In the genomic region with DNA sequence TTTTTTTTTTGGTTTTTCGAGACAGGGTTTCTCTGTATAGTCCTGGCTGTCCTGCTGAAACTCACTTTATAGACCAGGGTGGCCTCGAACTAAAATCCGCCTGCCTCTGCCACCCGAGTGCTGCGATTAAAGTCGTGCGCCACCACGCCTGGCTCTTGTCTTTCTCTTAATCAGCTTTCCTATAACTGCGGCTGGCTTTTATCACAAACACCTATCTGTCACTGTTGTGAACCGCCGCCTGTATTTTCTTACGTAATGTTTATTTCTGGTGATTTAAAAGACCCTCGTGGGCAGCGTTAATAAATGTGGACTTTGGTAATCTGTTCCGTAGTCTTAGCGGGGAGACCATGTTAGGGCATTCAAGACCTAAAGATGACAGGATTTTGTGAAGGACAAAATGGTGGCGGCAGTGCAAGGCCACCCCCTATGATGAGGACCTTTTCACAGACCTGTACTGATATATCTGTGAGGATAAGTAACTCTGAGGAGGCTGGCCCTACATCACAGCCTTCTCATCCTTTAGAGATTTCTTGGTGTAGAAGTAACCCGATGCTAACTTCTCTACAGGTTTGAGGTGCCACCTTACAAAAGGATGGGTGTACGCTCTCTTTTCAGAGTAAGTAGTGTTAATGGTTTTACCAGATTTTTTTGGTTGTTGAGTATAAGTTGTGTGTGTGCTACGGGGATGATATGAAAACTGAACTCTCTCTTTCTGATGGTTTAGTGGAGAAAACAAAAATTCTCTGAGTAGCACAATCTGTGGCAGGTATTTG, we compare ENCODE assay signal across 8 mouse cellular contexts. TPM values are rescaled to one million over a fixed set of nuclear protein-coding genes. Genes with fewer than 3 reads are reported as not detected.
A peak's percentile ranks its signal among the peaks of the same experiment; 100 is the strongest.
DNase-seq lines count a peak whose midpoint lies in the region; ATAC-seq and TF ChIP-seq lines count a peak whose summit lies in the region.

No protein-coding gene starts in this region.

- no peak for ATAC-seq in embryonic facial prominence, embryonic 12.5 days (ENCODE audit: insufficient number of reproducible peaks, insufficient read depth, low FRiP score, low TSS enrichment)
- no peak for ATAC-seq in hindbrain, postnatal 0 days
- peak; percentile 0 for ATAC-seq in midbrain, embryonic 15.5 days (replicated peaks)

- no peaks in the 10 kb centered on the region for H3K27me3 ChIP-seq in embryonic facial prominence, embryonic 12.5 days
- no peaks in the 10 kb centered on the region for H3K27me3 ChIP-seq in hindbrain, postnatal 0 days (ENCODE audit: insufficient read depth, low read length)
- H3K27me3 ChIP-seq in midbrain, embryonic 15.5 days (replicated peaks) = no peaks in the 10 kb centered on the region

- intact Hi-C loops in left cerebral cortex, postnatal 4 days (cut with DNase I) = no loop called here

- peak overlapping the region; percentile 89 for H3K27ac ChIP-seq in embryonic facial prominence, embryonic 12.5 days
- peak overlapping the region; percentile 98 for H3K27ac ChIP-seq in hindbrain, postnatal 0 days
- H3K27ac ChIP-seq in midbrain, embryonic 15.5 days = peak overlapping the region; percentile 79

- H3K9ac ChIP-seq in embryonic facial prominence, embryonic 12.5 days = peak overlapping the region; percentile 95
- H3K9ac ChIP-seq in hindbrain, postnatal 0 days (replicated peaks; ENCODE audit: low read length) = peak overlapping the region; percentile 88
- H3K9ac ChIP-seq in midbrain, embryonic 15.5 days = peak overlapping the region; percentile 91

- peak; percentile 37 for DNase-seq in embryo, embryonic 10 days (ENCODE audit: low spot score)
- DNase-seq in embryo, embryonic 9.5 days (ENCODE audit: extremely low spot score) = no peak
- peak; percentile 40 to 46 for DNase-seq in B cell, adult 2 months
- peak; percentile 53 for DNase-seq in hindbrain, postnatal 0 days (ENCODE audit: low spot score)
- DNase-seq in left cerebral cortex, postnatal 4 days = no peak
- DNase-seq in frontal cortex, postnatal 36 days (ENCODE audit: low spot score in 2 of 2) = no peak

- peaks cover 24% of the 10 kb centered on the region for H3K4me1 ChIP-seq in embryonic facial prominence, embryonic 12.5 days
- H3K4me1 ChIP-seq in hindbrain, postnatal 0 days (ENCODE audit: insufficient read depth, low read length) = peaks cover 14% of the 10 kb centered on the region; the same call in 1 of the 2 replicates
- peaks cover 32% of the 10 kb centered on the region for H3K4me1 ChIP-seq in midbrain, embryonic 15.5 days

- H3K4me2 ChIP-seq in embryonic facial prominence, embryonic 12.5 days (replicated peaks) = peak overlapping the region; percentile 84
- peak overlapping the region; percentile 73 for H3K4me2 ChIP-seq in hindbrain, postnatal 0 days (ENCODE audit: low read depth, low read length)
- H3K4me2 ChIP-seq in midbrain, embryonic 15.5 days = peak overlapping the region; percentile 69

- 0 out of 2 replicates have a peak, but pooled peaks cover 3% of the 10 kb centered on the region for H3K9me3 ChIP-seq in embryonic facial prominence, embryonic 12.5 days
- no peaks in the 10 kb centered on the region for H3K9me3 ChIP-seq in hindbrain, postnatal 0 days (ENCODE audit: low read length)
- no peaks in the 10 kb centered on the region for H3K9me3 ChIP-seq in midbrain, embryonic 15.5 days

- TF ChIP-seq CTCF in hindbrain, postnatal 0 days (IDR thresholded peaks at IDR 0.05; ENCODE audit: low read depth) = no peak

- peaks cover 27% of the 10 kb centered on the region for H3K36me3 ChIP-seq in embryonic facial prominence, embryonic 12.5 days
- peaks cover 22% of the 10 kb centered on the region for H3K36me3 ChIP-seq in hindbrain, postnatal 0 days (ENCODE audit: insufficient read depth, low read length)
- peaks cover 8% of the 10 kb centered on the region for H3K36me3 ChIP-seq in midbrain, embryonic 15.5 days (replicated peaks)

- under 1% methylated on average over 20 of the region's 20 CpGs for WGBS in embryonic facial prominence, embryonic 12.5 days
- WGBS in hindbrain, postnatal 0 days = under 1% methylated on average over 20 of the region's 20 CpGs
- under 1% methylated on average over 20 of the region's 20 CpGs for WGBS in midbrain, embryonic 15.5 days

- peak overlapping the region; percentile 76 for H3K4me3 ChIP-seq in embryonic facial prominence, embryonic 12.5 days
- peak overlapping the region; percentile 71 for H3K4me3 ChIP-seq in hindbrain, postnatal 0 days (ENCODE audit: low read length)
- peak overlapping the region; percentile 82 for H3K4me3 ChIP-seq in midbrain, embryonic 15.5 days

RNA-seq across cellular contexts. Expression of a gene that starts 0.6 kb away (rescaled TPM):
- 119 and 122 TPM in 2 replicates for polyA plus RNA-seq in embryonic facial prominence, embryonic 12.5 days (2016; fragmentation: Nextera tagmentation; extraction: Ambion mirVana)
- total RNA-seq in hindbrain, postnatal 0 days (2014; rRNA removed) = 154 and 155 TPM in 2 replicates
- polyA plus RNA-seq in hindbrain, postnatal 0 days (2015; fragmentation: Nextera tagmentation; extraction: Ambion mirVana) = 235 and 250 TPM in 2 replicates
- polyA plus RNA-seq in midbrain, embryonic 15.5 days (2015; fragmentation: Nextera tagmentation; extraction: Ambion mirVana) = 165 and 174 TPM in 2 replicates
- 100 to 1,000 TPM; 166 to 179 TPM for total RNA-seq in left cerebral cortex, postnatal 4 days (2021)

RNA-seq across cellular contexts. Expression of a gene that starts 11.9 kb away (rescaled TPM):
- polyA plus RNA-seq in embryonic facial prominence, embryonic 12.5 days (2016; fragmentation: Nextera tagmentation; extraction: Ambion mirVana) = 88.5 and 98.3 TPM in 2 replicates
- total RNA-seq in hindbrain, postnatal 0 days (2014; rRNA removed) = 46.7 and 49.7 TPM in 2 replicates
- 78.7 and 79.2 TPM in 2 replicates for polyA plus RNA-seq in hindbrain, postnatal 0 days (2015; fragmentation: Nextera tagmentation; extraction: Ambion mirVana)
- 100.0 and 103 TPM in 2 replicates for polyA plus RNA-seq in midbrain, embryonic 15.5 days (2015; fragmentation: Nextera tagmentation; extraction: Ambion mirVana)
- total RNA-seq in left cerebral cortex, postnatal 4 days (2021) = 10 to 100 TPM; 55.9 to 56.5 TPM

RNA-seq across cellular contexts. Expression of a gene that starts 16.8 kb away (rescaled TPM):
- polyA plus RNA-seq in embryonic facial prominence, embryonic 12.5 days (2016; fragmentation: Nextera tagmentation; extraction: Ambion mirVana) = 2.6 and 2.7 TPM in 2 replicates
- total RNA-seq in hindbrain, postnatal 0 days (2014; rRNA removed) = not detected in 2 replicates
- polyA plus RNA-seq in hindbrain, postnatal 0 days (2015; fragmentation: Nextera tagmentation; extraction: Ambion mirVana) = 0.66 and 0.85 TPM in 2 replicates
- 1.5 and 1.7 TPM in 2 replicates for polyA plus RNA-seq in midbrain, embryonic 15.5 days (2015; fragmentation: Nextera tagmentation; extraction: Ambion mirVana)
- total RNA-seq in left cerebral cortex, postnatal 4 days (2021) = 1 to 10 TPM; 2.7 to 2.8 TPM

RNA-seq across cellular contexts. Expression of a gene that starts 17.5 kb away (rescaled TPM):
- 165 and 172 TPM in 2 replicates for polyA plus RNA-seq in embryonic facial prominence, embryonic 12.5 days (2016; fragmentation: Nextera tagmentation; extraction: Ambion mirVana)
- total RNA-seq in hindbrain, postnatal 0 days (2014; rRNA removed) = 84.4 and 110 TPM in 2 replicates
- polyA plus RNA-seq in hindbrain, postnatal 0 days (2015; fragmentation: Nextera tagmentation; extraction: Ambion mirVana) = 95.3 and 104 TPM in 2 replicates
- 121 and 123 TPM in 2 replicates for polyA plus RNA-seq in midbrain, embryonic 15.5 days (2015; fragmentation: Nextera tagmentation; extraction: Ambion mirVana)
- total RNA-seq in left cerebral cortex, postnatal 4 days (2021) = 10 to 100 TPM; 70.8 to 77.5 TPM

RNA-seq across cellular contexts. Expression of a gene that starts 33.1 kb away (rescaled TPM):
- 218 and 221 TPM in 2 replicates for polyA plus RNA-seq in embryonic facial prominence, embryonic 12.5 days (2016; fragmentation: Nextera tagmentation; extraction: Ambion mirVana)
- total RNA-seq in hindbrain, postnatal 0 days (2014; rRNA removed) = 47.7 and 51.3 TPM in 2 replicates
- 88.3 and 89.5 TPM in 2 replicates for polyA plus RNA-seq in hindbrain, postnatal 0 days (2015; fragmentation: Nextera tagmentation; extraction: Ambion mirVana)
- polyA plus RNA-seq in midbrain, embryonic 15.5 days (2015; fragmentation: Nextera tagmentation; extraction: Ambion mirVana) = 161 and 171 TPM in 2 replicates
- 100 to 1,000 TPM; 105 to 110 TPM for total RNA-seq in left cerebral cortex, postnatal 4 days (2021)

Comparison
In these comparisons a context has a peak if more than half of its experiments do, and no peak if none do; other contexts are left out.
1. DNase-seq: peak in embryo, embryonic 10 days (single experiment), B cell, adult 2 months (2 of 2) and hindbrain, postnatal 0 days (single experiment); none in embryo, embryonic 9.5 days (single experiment), left cerebral cortex, postnatal 4 days (single experiment) and frontal cortex, postnatal 36 days (0 of 2).
2. Peak in every context shown above with its lines, with median percentiles within 50 percentile points of each other: H3K27ac ChIP-seq, H3K4me2 ChIP-seq, H3K4me3 ChIP-seq and H3K9ac ChIP-seq.